Mouse (Mus musculus) splenic B cell, adult 2 months (primary cell): ENCODE measurements around the gene Mgst2.
A peak's percentile ranks its signal among the peaks of the same experiment; 100 is the strongest.

Experiments
- DNase-seq: peaks from one replicate; pipeline ENCODE4 v3.0.0-alpha.2; 2011; ENCODE audit warnings: low read depth, low spot score
- H3K27me3 ChIP-seq: 2 replicates; pipeline ENCODE4 v1.6.1; 2012; ENCODE audit warnings: mild to moderate bottlenecking, low read length, moderate library complexity, mixed read lengths; ENCODE audit not compliant: control insufficient read depth, poor library complexity, insufficient read depth, severe bottlenecking
- H3K36me3 ChIP-seq: 2 replicates; pipeline ENCODE4 v1.6.1; 2012; ENCODE audit warnings: mild to moderate bottlenecking, low read length, moderate library complexity, mixed read lengths; ENCODE audit not compliant: control insufficient read depth, poor library complexity, insufficient read depth, severe bottlenecking

Mgst2 gene

DNA sequence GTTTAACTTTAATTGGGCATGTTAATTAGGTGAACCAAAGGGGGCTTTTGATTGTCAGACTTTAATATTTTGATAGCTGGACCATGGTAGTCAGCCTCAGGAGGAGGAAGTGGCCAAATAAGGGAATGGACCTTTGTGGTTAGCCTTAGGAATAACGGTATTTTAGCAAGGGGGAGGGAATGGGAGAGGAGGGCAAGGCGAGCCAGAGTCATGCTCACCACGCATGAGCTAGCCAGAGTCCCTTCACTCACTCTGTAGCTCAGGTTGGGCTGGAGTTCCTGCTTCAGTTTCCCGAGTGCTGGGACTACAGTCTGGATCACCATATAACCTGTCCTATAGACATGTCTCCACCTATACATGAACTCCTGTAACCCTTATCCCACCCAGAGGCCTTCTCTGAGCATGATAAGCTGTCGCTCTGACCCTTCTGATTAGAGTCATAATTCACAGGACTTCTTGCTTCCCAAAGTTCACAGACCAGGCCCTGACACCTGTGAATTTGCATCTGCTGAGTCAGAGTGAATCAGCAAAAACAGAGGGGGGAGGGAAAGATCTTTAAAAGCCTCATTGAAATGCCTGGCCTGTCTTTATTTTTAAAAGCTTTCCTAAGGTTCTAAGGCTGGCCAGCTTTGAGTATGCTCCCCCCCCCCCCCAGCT lies 10.4 kb downstream of the Mgst2 start:
- Histone ChIP-seq H3K36me3 (no peaks in the 10 kb centered on the region), H3K27me3 (no peaks in the 10 kb centered on the region)
- no peak for DNase-seq

DNA sequence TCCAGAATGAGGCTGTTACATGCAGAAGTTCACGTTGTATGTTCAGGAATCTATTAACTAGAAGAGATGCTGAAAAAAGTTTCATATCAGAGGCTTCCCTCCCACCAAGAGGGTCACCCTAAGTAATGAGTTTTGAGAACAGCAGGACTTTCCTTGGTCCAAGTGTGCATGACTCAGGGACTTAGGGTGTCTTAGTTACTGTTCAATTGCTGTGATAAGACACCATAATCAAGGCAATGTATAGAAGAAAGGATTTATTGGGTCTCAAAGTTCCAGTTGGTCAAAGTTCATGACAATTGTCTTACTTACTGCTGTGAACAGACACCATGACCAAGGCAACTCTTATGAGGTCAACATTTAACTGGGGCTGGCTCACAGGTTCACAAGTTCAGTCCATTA lies 10.9 kb downstream of the Mgst2 start:
- Histone ChIP-seq H3K36me3 (no peaks in the 10 kb centered on the region), H3K27me3 (no peaks in the 10 kb centered on the region)
- no peak for DNase-seq

DNA sequence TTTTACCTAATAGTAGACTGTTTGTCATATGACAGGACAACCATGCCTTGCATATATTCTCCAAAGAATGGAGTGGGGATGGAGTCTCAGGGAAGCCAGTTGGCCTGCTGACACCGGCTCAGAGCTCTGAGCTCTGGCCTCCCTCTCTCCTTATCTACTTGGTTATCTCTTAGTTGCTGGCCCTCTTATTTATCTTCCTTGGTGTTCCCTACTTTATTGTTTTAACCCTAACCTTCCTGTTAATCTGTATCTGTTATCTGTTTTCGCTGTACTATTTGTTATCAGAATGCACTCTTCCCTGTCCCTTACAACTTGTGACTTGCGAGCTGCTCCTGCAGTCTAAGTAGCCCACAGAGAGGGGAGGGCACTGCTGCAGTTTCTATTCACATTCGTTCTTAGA lies 12.5 kb downstream of the Mgst2 start:
- DNase-seq = no peak
- Histone ChIP-seq H3K36me3 (no peaks in the 10 kb centered on the region), H3K27me3 (no peaks in the 10 kb centered on the region)

DNA sequence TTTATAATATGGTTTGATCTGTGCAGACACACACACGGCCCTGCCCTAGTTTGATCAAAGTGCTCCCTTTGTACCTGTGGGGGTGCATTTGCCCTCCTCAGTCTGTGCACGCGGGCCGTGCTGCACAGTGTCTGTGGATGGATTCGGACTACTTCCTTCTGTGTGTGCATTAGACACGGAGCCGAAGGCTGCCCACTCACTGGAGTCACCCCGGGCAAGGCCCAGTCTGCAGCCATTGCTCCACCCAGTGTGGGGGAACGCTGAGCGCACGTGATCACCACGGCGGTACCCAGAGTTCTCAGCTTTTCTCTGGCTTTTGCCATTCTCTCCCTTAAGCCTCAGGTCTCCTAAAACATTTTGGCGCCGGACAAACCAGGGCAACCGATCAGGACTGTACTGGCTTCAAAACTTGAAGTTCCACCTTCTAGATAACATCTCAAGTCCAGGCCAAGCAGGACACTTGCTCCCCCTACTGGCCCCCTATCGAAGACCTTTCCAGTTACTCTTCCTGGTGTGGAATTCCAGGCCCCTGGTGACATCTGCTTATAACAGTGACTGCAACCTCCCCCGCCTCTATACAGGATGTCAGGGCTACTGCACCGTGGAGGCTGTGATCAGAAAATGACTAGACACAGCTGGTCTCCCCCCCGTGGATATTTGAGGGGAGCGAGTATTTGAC lies 13.4 kb downstream of the Mgst2 start:
- no peaks in the 10 kb centered on the region for H3K27me3 ChIP-seq
- H3K36me3 ChIP-seq = no peaks in the 10 kb centered on the region
- DNase-seq = peak; percentile 56

DNA sequence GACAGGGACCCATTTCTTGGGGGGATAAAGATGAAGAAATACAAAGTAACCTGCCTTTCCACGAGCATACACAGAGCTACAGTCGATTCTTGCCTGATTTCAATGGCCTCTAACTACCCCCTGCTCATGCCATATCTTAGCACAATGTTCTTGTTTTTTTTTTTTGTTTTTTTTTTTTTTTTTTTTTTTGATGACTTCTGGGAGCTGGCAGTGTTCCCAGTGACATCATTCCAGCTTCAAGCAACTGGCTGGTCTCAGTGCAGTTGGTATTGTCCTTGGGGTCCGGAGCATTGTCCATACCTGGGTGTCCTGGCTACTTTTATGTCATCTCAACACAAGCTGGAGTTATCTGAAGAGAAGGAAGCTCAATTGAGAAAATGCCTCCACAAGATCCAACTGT lies 14.8 kb downstream of the Mgst2 start:
- Histone ChIP-seq H3K36me3 (no peaks in the 10 kb centered on the region), H3K27me3 (no peaks in the 10 kb centered on the region)
- DNase-seq = no peak

DNA sequence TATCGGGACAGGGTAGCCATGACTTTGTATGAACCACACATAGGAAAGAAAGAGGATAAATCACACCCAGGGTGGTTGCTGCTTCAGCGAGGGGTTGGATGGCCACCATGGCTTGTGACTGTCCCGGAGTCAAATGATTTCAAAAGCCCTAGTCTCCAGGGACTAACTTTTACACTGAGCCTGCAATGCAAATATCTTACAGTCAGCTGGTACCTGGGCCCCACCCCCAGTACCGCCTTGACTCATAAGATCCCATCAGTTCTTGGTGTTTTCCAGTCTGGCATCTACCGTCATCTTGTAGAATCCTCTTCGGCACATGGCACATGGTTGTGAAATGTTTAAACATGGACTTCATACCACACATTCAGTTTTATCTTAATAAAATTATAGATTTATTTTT lies 25.4 kb downstream of the Mgst2 start:
- Histone ChIP-seq H3K36me3 (no peaks in the 10 kb centered on the region), H3K27me3 (no peaks in the 10 kb centered on the region)
- no peak for DNase-seq

DNA sequence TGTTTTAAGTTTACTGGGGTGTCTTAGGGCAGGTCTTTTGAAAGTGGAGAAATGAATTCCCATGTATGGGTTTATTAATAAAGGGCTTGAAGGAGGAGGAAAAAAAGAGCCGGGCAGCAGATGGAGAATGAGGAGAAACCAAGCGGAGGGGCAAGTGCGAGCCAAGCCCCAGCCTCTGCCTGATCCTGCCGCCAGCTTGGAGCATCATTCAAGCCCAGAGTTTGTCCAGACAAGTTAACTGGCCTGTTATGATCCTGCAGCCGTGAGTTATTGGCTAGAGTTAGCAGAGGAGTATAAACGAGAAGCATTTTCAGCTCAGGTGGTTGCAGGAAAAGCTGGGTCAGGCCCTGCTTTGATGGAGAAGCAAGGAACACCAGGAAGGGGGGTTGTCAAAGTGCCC lies 26.2 kb downstream of the Mgst2 start:
- DNase-seq = no peak
- Histone ChIP-seq H3K27me3 (no peaks in the 10 kb centered on the region), H3K36me3 (no peaks in the 10 kb centered on the region)

DNA sequence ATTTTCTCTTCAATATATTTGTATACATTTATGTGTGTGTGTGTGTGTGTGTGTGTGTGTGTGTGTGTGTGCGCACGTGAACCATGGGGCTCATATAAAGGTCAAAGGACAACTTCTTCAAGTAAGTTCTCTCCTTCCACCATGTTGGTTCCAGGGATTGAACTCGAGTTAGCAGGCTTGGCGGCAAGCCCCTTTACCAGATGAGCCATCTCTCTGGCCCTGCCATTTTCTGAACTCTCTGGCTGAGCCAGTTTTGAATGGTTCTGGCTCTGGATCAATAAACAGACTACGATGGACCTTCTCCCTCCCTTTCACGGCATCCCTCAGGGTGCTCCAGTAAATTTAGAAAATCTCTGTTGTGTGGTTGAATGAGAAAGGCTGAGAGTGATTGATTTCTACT lies 26.6 kb downstream of the Mgst2 start:
- H3K36me3 ChIP-seq = no peaks in the 10 kb centered on the region; the same call in 1 of the 2 replicates
- no peak for DNase-seq
- no peaks in the 10 kb centered on the region for H3K27me3 ChIP-seq

DNA sequence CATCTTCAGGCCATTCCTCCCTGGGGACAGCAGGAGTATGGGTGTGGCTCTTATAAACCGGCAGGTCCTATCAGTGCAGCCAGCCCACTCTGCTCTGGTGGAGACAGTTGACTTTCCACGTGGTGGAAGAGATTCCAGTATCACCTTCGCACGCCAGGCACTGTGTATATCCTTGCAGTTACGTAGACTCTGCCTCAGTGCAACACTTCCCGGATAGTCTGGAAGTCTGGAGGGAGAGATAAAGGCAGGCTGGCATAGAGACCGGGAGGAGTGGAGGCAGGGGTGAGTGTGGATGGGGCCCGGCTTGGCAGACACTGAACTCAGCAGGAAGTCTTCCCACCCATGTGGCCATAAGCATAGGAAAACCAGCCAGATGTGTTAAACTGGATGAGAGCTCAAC lies 28.6 kb downstream of the Mgst2 start:
- no peak for DNase-seq
- H3K27me3 ChIP-seq = no peaks in the 10 kb centered on the region
- H3K36me3 ChIP-seq = no peaks in the 10 kb centered on the region; the same call in 1 of the 2 replicates

DNA sequence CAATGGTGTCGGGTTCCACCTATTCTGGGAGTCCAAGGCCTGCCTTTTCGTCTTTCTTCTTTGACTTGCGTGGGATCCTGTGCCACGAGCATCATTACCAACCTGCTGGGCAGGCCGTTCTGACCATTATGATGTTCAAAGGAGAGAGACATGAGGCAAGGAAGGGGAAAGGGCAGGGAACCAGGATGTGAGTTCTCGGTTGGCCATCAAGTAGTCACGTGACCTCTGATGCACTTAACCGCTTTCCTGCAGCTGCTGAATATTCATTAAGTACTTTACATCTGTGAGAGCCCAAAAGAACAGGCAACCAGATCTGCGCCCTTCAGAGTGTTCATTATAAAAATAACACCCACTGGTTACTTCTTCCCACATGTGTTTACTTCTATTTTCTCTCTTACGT lies 33.0 kb downstream of the Mgst2 start:
- no peak for DNase-seq
- no peaks in the 10 kb centered on the region; the same call in 1 of the 2 replicates for H3K36me3 ChIP-seq
- H3K27me3 ChIP-seq = no peaks in the 10 kb centered on the region

DNA sequence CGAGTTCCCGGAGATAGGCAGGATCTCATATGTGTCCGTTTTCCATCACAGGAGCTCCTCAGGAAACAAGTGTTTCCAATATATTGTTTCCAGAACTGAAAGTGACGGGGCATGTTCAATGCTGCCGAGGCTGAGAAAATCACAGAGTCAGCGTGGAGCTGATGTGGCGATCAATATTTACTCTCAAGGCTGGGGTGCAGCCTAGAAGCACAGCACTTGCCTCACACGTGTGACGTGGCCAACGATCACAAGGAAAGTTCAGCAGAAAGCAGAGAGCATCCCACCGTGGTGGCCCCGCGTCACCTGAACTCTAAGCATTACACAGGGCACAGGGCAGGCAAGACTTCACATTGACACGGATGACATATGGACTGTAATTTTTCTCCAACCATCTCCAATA lies 34.4 kb downstream of the Mgst2 start:
- Histone ChIP-seq H3K27me3 (no peaks in the 10 kb centered on the region), H3K36me3 (no peaks in the 10 kb centered on the region; the same call in 1 of the 2 replicates)
- no peak for DNase-seq

DNA sequence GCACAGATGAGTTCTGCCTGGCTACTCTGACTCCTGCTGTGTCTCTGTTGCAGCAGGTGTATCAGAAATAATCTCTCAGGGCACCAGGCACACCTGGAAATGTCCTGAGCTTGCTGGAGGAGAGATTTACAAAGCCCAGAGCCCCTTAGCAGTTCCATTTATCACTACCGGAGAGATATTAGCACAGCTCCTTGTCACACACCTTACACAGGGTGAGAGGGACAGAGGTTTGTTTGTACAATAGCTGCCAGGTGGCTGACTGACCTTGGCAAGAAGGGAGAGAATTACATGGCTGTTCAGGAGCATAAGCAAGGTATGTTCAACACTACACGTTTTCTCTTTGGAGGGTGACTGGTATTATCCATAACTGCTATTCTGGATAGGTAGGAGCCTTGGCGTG lies 35.6 kb downstream of the Mgst2 start:
- DNase-seq = no peak
- Histone ChIP-seq H3K36me3 (no peaks in the 10 kb centered on the region; the same call in 1 of the 2 replicates), H3K27me3 (no peaks in the 10 kb centered on the region)

DNA sequence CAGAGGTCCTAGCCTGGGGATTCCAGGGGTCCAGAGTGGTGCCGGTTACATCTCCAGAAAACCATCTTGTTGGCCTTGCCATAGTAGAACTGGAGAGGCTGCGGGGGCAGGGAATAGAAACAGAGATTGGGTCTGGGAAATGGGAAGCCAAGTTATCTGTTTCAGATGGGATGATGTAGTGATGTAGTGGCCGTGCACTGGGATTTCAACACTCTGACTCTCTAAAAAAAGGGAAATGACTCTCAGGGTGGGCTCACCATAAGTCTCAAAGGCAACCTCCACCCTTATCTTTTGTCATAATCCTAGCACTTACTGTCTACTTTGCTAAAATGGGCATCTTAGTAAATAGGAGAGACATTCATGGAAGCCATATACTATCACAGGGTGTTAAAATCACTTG lies 37.8 kb downstream of the Mgst2 start:
- no peaks in the 10 kb centered on the region for H3K36me3 ChIP-seq
- DNase-seq = no peak
- H3K27me3 ChIP-seq = no peaks in the 10 kb centered on the region

DNA sequence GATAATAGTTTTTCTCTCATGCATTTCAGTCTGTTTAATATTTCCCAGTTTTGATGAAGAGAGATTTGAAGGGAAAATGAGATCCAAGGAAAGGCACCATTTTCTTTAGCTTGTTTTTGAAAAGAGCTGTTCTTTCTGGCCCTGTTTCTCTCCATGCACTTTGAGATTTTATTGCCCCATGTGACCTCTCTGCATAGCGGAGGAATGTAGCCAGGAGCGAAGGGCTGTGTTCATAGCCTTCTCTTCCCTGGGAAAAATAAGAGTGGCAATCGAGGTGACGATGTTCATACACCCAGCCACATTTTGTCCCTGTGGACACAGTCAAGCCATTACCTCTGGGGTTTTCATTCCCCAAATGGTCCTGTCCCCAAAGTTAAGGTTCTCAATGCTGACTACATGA lies 40.0 kb downstream of the Mgst2 start:
- no peaks in the 10 kb centered on the region for H3K36me3 ChIP-seq
- H3K27me3 ChIP-seq = no peaks in the 10 kb centered on the region
- no peak for DNase-seq

DNA sequence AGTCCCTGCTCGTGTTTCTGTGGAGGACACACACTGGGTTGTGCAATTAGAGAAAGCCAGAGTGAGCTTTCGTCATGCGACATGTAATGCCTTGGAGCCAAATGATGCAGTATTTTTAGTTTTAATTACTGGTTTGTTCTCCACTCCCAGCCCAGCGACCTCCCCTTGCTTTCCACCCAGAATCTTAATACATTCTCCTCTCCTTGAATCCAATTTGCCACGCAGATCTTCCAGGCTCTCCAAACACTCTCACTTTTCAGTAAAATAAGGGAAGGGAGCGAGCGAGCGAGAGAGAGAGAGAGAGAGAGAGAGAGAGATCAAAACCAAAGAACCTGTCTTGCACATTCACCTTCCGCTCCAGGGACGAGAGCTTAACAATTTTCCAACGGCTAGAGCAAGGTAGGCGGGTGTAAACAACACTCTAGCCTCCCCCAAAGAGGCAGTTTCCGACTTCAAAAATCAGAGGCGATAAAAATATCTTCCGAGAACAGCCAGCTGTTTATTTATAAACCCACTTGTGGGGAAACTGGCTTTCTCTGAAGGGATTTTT lies 40.6 kb downstream of the Mgst2 start:
- H3K27me3 ChIP-seq = no peaks in the 10 kb centered on the region
- no peaks in the 10 kb centered on the region for H3K36me3 ChIP-seq
- DNase-seq = no peak
